Mouse (Mus musculus): Measurements from ENCODE around the gene Mapkap1. TPM values are rescaled to one million over a fixed set of nuclear protein-coding genes. Genes with fewer than 3 reads are reported as not detected.

Gene Mapkap1
- polyA plus RNA-seq, 1 experiment from 2014 or later, result 75.8 TPM

GRCm38 (mm10) chr2:34519525-34519924 lies 113.0 kb downstream of the Mapkap1 start:
- WGBS, result 36% methylated on average over 6 of the region's 6 CpGs

GRCm38 (mm10) chr2:34521384-34521783 lies 114.8 kb downstream of the Mapkap1 start:
- Histone ChIP-seq H3K9me3 (no peaks in the 10 kb centered on the region), H3K27me3 (ENCODE audit: insufficient read depth, poor library complexity, severe bottlenecking) (no peaks in the 10 kb centered on the region), H3K27ac (no peak overlapping the region), H3K36me3 (0 out of 2 replicates have a peak, but pooled peaks cover 3% of the 10 kb centered on the region), H3K4me3 (no peak overlapping the region), H3K4me1 (no peaks in the 10 kb centered on the region)
- WGBS, result 86% methylated on average over 3 of the region's 3 CpGs
- no peak for DNase-seq (ENCODE audit: low spot score)

More at GRCm38 (mm10) chr2:34519525-34519924, 113.0 kb downstream of the Mapkap1 start:
- DNase-seq (ENCODE audit: low spot score), result no peak
- H3K9me3 ChIP-seq, result no peaks in the 10 kb centered on the region
- H3K36me3 ChIP-seq, result 0 out of 2 replicates have a peak, but pooled peaks cover 3% of the 10 kb centered on the region
- H3K4me3 ChIP-seq, result no peak overlapping the region
- no peaks in the 10 kb centered on the region for H3K27me3 ChIP-seq (ENCODE audit: insufficient read depth, poor library complexity, severe bottlenecking)
- H3K4me1 ChIP-seq, result no peaks in the 10 kb centered on the region
- no peak overlapping the region for H3K27ac ChIP-seq

GRCm38 (mm10) chr2:34526527-34527371 lies 120.2 kb downstream of the Mapkap1 start:
- Histone ChIP-seq H3K27ac (no peak overlapping the region), H3K27me3 (ENCODE audit: insufficient read depth, poor library complexity, severe bottlenecking) (no peaks in the 10 kb centered on the region), H3K4me1 (peaks cover 6% of the 10 kb centered on the region; the same call in 1 of the 2 replicates), H3K4me3 (no peak overlapping the region), H3K9me3 (no peaks in the 10 kb centered on the region), H3K36me3 (0 out of 2 replicates have a peak, but pooled peaks cover 4% of the 10 kb centered on the region)
- WGBS, result 80% methylated on average over 15 of the region's 15 CpGs
- DNase-seq (ENCODE audit: low spot score), result no peak

- no peaks in the 10 kb centered on the region for H3K9me3 ChIP-seq
- H3K4me3 ChIP-seq, result no peak overlapping the region
- peaks cover 6% of the 10 kb centered on the region; the same call in 1 of the 2 replicates for H3K4me1 ChIP-seq
- H3K27ac ChIP-seq, result no peak overlapping the region
- H3K27me3 ChIP-seq (ENCODE audit: insufficient read depth, poor library complexity, severe bottlenecking), result no peaks in the 10 kb centered on the region
- DNase-seq (ENCODE audit: low spot score), result no peak
- H3K36me3 ChIP-seq, result 0 out of 2 replicates have a peak, but pooled peaks cover 4% of the 10 kb centered on the region
Observed at GRCm38 (mm10) chr2:34528491-34528890, 121.9 kb downstream of the Mapkap1 start.

DNA sequence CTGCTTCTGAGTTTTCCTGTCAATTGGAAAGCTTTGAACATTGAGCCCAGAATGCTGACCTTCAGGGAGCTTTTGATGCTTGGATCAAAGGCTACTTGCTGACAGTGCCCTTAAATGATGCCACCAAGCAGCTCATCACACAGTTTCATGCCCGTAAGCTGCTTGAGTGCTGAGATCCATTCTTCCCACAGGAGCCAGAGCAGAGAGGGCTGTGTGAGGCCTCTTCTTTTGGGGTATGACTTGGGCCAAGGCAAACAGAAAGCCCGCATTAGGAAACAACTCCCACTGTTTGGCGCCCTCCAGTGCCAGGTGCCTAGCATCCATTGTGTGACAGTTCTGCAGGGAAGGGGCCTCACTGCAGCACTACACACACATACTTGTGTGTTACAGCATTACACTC lies 123.5 kb downstream of the Mapkap1 start:
- Histone ChIP-seq H3K9me3 (no peaks in the 10 kb centered on the region), H3K4me3 (no peak overlapping the region), H3K36me3 (0 out of 2 replicates have a peak, but pooled peaks cover 5% of the 10 kb centered on the region), H3K4me1 (peaks cover 8% of the 10 kb centered on the region; the same call in 1 of the 2 replicates), H3K27ac (no peak overlapping the region), H3K27me3 (ENCODE audit: insufficient read depth, poor library complexity, severe bottlenecking) (no peaks in the 10 kb centered on the region)
- WGBS, result 45% methylated on average over 3 of the region's 3 CpGs
- DNase-seq (ENCODE audit: low spot score), result no peak

- DNase-seq (ENCODE audit: low spot score), result no peak
- H3K27ac ChIP-seq, result no peak overlapping the region
- 57% methylated on average over 3 of the region's 3 CpGs for WGBS
Observed at GRCm38 (mm10) chr2:34531801-34532298, 125.3 kb downstream of the Mapkap1 start.

DNA sequence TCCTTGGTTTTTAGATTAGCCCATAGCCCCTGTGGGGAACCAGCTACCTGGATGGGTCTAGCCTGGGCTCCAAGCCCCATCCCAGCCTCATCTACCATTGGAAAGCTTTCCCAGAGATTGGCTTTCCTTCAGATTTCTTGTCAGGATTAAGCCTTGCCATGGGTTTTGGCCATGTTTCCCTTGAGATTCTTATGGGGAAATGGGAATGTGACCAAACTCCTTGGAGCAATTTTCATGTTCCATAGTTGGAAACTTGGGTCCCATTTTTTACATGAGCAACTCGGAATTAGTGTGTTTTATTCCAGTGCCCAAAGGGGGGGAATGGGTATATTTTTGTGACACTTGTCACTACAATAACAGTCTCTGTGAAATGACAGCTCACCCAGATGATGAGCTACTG lies 125.8 kb downstream of the Mapkap1 start:
- Histone ChIP-seq H3K27me3 (ENCODE audit: insufficient read depth, poor library complexity, severe bottlenecking) (no peaks in the 10 kb centered on the region), H3K36me3 (0 out of 2 replicates have a peak, but pooled peaks cover 5% of the 10 kb centered on the region), H3K27ac (no peak overlapping the region), H3K4me3 (no peak overlapping the region), H3K9me3 (no peaks in the 10 kb centered on the region), H3K4me1 (peaks cover 11% of the 10 kb centered on the region; the same call in 1 of the 2 replicates)
- WGBS, result 83% methylated on average over 1 of the region's 1 CpGs
- no peak for DNase-seq (ENCODE audit: low spot score)

More at GRCm38 (mm10) chr2:34531801-34532298, 125.3 kb downstream of the Mapkap1 start:
- 0 out of 2 replicates have a peak, but pooled peaks cover 5% of the 10 kb centered on the region for H3K36me3 ChIP-seq
- H3K9me3 ChIP-seq, result no peaks in the 10 kb centered on the region
- peaks cover 11% of the 10 kb centered on the region; the same call in 1 of the 2 replicates for H3K4me1 ChIP-seq
- H3K27me3 ChIP-seq (ENCODE audit: insufficient read depth, poor library complexity, severe bottlenecking), result no peaks in the 10 kb centered on the region
- no peak overlapping the region for H3K4me3 ChIP-seq

DNA sequence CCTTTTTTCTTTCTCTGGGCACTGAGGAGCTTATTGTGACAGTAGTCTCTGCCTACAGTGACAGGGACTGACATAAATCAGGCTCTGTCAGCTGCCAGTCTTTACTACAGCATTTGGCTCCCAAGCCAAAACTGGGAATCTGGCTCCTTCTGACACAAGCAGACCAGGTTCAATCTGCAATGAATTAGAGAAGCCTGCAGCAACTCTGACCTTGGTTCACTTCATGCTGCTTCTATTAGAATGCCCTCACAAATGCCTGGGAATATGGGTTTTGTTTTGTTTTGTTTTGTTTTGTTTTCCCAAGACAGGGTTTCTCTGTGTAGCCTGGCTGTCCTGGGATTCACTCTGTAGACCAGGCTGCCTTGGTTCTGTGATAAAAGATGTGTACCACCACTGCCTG lies 126.7 kb downstream of the Mapkap1 start:
- no peak overlapping the region for H3K27ac ChIP-seq
- H3K27me3 ChIP-seq (ENCODE audit: insufficient read depth, poor library complexity, severe bottlenecking), result no peaks in the 10 kb centered on the region
- H3K9me3 ChIP-seq, result no peaks in the 10 kb centered on the region
- no peak for DNase-seq (ENCODE audit: low spot score)
- peaks cover 11% of the 10 kb centered on the region; the same call in 1 of the 2 replicates for H3K4me1 ChIP-seq
- H3K4me3 ChIP-seq, result no peak overlapping the region
- peaks cover 9% of the 10 kb centered on the region; the same call in 1 of the 2 replicates for H3K36me3 ChIP-seq

GRCm38 (mm10) chr2:34534996-34535395 lies 128.4 kb downstream of the Mapkap1 start:
- Histone ChIP-seq H3K36me3 (peaks cover 10% of the 10 kb centered on the region; the same call in 1 of the 2 replicates), H3K4me1 (peaks cover 16% of the 10 kb centered on the region; the same call in 1 of the 2 replicates), H3K9me3 (no peaks in the 10 kb centered on the region), H3K27me3 (ENCODE audit: insufficient read depth, poor library complexity, severe bottlenecking) (no peaks in the 10 kb centered on the region), H3K27ac (no peak overlapping the region), H3K4me3 (no peak overlapping the region)
- 77% methylated on average over 12 of the region's 12 CpGs for WGBS
- no peak for DNase-seq (ENCODE audit: low spot score)

GRCm38 (mm10) chr2:34537356-34537755 lies 130.8 kb downstream of the Mapkap1 start:
- H3K9me3 ChIP-seq, result no peaks in the 10 kb centered on the region
- 76% methylated on average over 3 of the region's 3 CpGs for WGBS
- DNase-seq (ENCODE audit: low spot score), result no peak
- peaks cover 10% of the 10 kb centered on the region; the same call in 1 of the 2 replicates for H3K4me1 ChIP-seq
- H3K36me3 ChIP-seq, result peaks cover 10% of the 10 kb centered on the region; the same call in 1 of the 2 replicates
- no peak overlapping the region for H3K4me3 ChIP-seq
- H3K27ac ChIP-seq, result no peak overlapping the region
- H3K27me3 ChIP-seq (ENCODE audit: insufficient read depth, poor library complexity, severe bottlenecking), result no peaks in the 10 kb centered on the region

- 79% methylated on average over 7 of the region's 7 CpGs for WGBS
- Histone ChIP-seq H3K36me3 (0 out of 2 replicates have a peak, but pooled peaks cover 2% of the 10 kb centered on the region), H3K27ac (no peak overlapping the region), H3K4me1 (peaks cover 14% of the 10 kb centered on the region; the same call in 1 of the 2 replicates), H3K9me3 (no peaks in the 10 kb centered on the region), H3K4me3 (no peak overlapping the region), H3K27me3 (ENCODE audit: insufficient read depth, poor library complexity, severe bottlenecking) (no peaks in the 10 kb centered on the region)
- DNase-seq (ENCODE audit: low spot score), result no peak
Observed at GRCm38 (mm10) chr2:34543581-34543980, 137.0 kb downstream of the Mapkap1 start.

- Histone ChIP-seq H3K4me3 (no peak overlapping the region), H3K36me3 (no peaks in the 10 kb centered on the region), H3K27me3 (ENCODE audit: insufficient read depth, poor library complexity, severe bottlenecking) (no peaks in the 10 kb centered on the region), H3K27ac (no peak overlapping the region), H3K9me3 (no peaks in the 10 kb centered on the region), H3K4me1 (peaks cover 11% of the 10 kb centered on the region; the same call in 1 of the 2 replicates)
- no peak for DNase-seq (ENCODE audit: low spot score)
- 79% methylated on average over 3 of the region's 3 CpGs for WGBS
Observed at GRCm38 (mm10) chr2:34544021-34544420, 137.4 kb downstream of the Mapkap1 start.
